Mouse (Mus musculus) subcutaneous adipose tissue, adult 2 months (tissue): ENCODE data around the gene Mxd1. TPM values are rescaled to one million over a fixed set of nuclear protein-coding genes. Genes with fewer than 3 reads are reported as not detected.

Experiments
- polyA plus RNA-seq: library from polyadenylated mRNA; depleted of rRNA; stranded (reverse); fragments of >200 nt; gene quantifications from 2 replicates; pipeline ENCODE4 v1.2.3, GENCODE M21; 2012; ENCODE audit warnings: low replicate concordance; rRNA removed

Mxd1 gene
- 6.8 and 11.0 TPM in 2 replicates for polyA plus RNA-seq

DNA sequence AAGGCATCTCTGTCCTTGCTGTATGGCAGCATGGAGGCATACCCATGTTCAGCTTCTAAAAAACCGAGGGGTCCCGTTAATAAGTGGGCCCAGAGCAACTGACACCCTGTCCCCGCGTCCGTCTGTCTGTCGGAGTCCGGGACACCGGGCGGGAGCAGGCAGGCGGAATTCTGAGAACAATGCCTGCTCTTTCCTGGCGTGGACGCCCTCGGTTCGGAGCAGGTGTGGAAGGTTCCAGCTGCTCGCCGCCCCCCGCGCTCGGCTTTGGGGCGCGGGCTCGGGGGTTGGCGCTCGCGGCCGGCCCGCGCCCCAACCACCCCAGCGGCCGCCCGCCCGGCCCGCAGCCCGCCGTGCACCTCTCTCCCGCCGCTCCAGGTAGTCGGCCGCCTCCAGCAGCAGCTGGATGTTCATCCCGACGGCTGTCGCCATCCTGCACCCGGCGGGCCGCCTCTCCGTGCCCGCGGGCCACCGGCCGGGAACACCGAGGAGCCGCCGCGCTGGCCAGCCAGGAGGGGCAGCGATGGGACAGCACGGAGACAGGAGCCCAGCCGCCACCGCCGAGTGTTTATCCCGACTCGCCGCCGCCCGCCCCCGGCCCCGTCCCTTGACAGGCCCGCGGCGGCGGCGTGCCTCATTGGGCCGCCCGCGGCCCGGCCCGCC lies at the start of gene Mxd1:
Mxd1 (minus strand) TSS at position 582 of the 660 bp plus-strand sequence.

DNA sequence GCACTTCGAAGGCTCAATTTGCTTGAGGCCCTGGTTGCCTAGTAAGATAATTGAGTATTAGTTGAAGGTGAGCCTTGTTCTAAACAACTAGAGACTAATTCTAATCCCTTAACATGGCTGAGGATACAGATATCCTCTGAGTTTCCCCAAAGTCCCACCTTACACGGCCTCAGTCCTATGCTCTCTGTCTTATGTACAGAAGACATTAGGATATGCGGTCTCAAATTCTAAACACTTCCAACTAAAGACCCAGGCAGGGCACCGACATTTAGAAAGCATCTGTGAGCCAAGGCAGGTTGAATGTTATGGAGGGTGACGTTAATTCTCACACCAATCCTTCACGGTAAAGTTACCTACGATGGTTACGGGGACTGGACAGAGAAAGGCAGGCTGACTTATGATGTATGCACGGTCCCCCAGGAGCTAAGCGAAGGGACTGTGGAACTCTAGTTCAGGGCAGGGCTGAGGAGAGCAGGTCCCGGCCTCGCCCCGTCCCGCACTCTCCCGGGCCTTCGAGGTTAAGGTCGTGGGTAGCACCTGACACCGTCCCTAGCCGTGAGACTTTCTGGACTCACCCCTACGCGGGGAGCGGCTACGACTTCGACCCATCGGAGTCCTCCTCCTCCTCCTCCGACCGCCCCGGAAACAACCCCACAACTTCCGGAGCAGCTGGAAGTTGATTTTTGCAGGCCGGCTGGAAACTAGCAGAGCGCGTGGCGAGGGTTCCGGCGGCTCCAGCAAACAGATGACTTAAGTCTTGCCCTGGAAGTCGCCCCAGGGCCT lies 15.1 kb upstream of the Mxd1 start, which contains the start of gene Snrnp27:
Snrnp27 (minus strand) TSS at position 651 of the 783 bp plus-strand sequence.

DNA sequence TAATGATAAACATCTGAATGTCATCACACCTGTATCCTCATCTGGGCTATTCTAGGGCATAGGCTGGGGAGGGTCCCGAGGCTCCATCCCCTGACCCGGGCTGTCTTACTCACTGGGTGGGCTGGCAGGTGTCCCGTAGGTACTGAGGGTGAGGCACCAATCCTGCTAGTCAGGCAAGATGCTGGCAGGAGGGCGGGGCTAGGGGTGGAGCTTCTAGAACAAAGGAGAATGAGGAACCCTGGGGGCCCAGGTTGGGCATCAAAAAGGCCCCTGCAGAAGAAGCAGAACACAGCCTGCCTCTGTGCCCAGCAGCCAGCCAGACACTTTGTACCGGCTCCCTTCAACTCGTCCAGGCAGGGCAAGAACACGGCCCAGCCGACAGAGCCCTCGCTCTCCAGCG lies 41.0 kb downstream of the Mxd1 start, which contains the start of gene Asprv1:
Asprv1 (plus strand) TSS at position 219 of the 400 bp plus-strand sequence.

Other genes with a start within 250 kb of the Mxd1 start
- gene Gm44790, start 242.5 kb downstream of the Mxd1 start, polyA plus RNA-seq: 6.3 and 13.1 TPM in 2 replicates
- gene C87436, start 230.8 kb downstream of the Mxd1 start, polyA plus RNA-seq: 14.2 and 21.6 TPM in 2 replicates
- 120 and 184 TPM in 2 replicates for gene Pcbp1, start 142.8 kb downstream of the Mxd1 start, polyA plus RNA-seq
- gene Asprv1, start 41.0 kb downstream of the Mxd1 start, polyA plus RNA-seq: 0.30 and 1.8 TPM in 2 replicates
- gene Snrnp27, start 15.4 kb upstream of the Mxd1 start, polyA plus RNA-seq: 10.8 TPM in 2 replicates
- 5.5 and 10.2 TPM in 2 replicates for gene Gmcl1, start 64.2 kb upstream of the Mxd1 start, polyA plus RNA-seq
- gene Anxa4, start 124.4 kb upstream of the Mxd1 start, polyA plus RNA-seq: 50.7 and 64.6 TPM in 2 replicates
- 18.0 and 36.0 TPM in 2 replicates for gene Aak1, start 180.4 kb upstream of the Mxd1 start, polyA plus RNA-seq